Mouse (Mus musculus): Measurements from ENCODE around the gene Tekt1. TPM values are rescaled to one million over a fixed set of nuclear protein-coding genes. Genes with fewer than 3 reads are reported as not detected.
A peak's percentile ranks its signal among the peaks of the same experiment; 100 is the strongest.

The Tekt1 gene
- polyA plus RNA-seq, 1 experiment from 2014 or later = 0.19 TPM

DNA sequence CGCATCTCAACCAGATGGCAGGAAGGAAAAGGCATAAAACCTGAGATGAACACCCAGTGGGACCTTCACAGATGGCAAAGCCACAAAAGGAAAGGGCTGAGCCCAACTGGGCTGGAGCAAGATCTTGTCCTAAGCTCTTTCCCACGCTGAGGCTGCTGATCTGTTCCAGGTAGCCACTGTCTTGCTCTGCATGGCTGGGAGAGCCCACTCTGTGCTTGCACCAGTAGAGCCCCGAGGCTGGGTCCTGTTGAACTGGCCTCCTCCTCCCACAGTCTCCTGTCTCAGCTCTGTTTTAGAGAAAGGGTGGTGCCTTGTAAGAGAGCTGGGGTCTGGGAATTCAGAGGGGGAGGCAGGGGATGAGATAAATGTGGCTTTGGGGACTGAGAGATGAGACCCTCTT is 44.8 kb upstream of the Tekt1 start:
- Histone ChIP-seq H3K36me3 (ENCODE audit: control insufficient read depth, insufficient read depth, low read length) (peaks cover 31% of the 10 kb centered on the region), H3K9me3 (ENCODE audit: control insufficient read depth, low read length) (no peaks in the 10 kb centered on the region), H3K4me3 (ENCODE audit: control insufficient read depth in 1 of 2, insufficient read depth in 1 of 2, low read depth in 1 of 2, low read length in 2 of 2) (peak overlapping the region; percentile 31 to 93), H3K27ac (replicated peaks in 1 of 2; ENCODE audit: control insufficient read depth in 1 of 2, insufficient read depth in 1 of 2, low read depth in 2 of 2, low read length in 2 of 2) (peak overlapping the region; percentile 95 to 96), H3K27me3 (ENCODE audit: control insufficient read depth, insufficient read depth, low read length) (no peaks in the 10 kb centered on the region), H3K9ac (ENCODE audit: low read length) (peak overlapping the region; percentile 67), H3K4me2 (ENCODE audit: low read length) (peak overlapping the region; percentile 73), H3K4me1 (ENCODE audit: control insufficient read depth in 2 of 2, insufficient read depth in 2 of 2, low read length in 2 of 2) (peaks cover 60 to 73% of the 10 kb centered on the region in 2 experiments)
- ATAC-seq (ENCODE audit: insufficient number of reproducible peaks, insufficient read depth, low FRiP score, low read depth) = no peak
- 3% methylated on average over 3 of the region's 3 CpGs for WGBS

DNA sequence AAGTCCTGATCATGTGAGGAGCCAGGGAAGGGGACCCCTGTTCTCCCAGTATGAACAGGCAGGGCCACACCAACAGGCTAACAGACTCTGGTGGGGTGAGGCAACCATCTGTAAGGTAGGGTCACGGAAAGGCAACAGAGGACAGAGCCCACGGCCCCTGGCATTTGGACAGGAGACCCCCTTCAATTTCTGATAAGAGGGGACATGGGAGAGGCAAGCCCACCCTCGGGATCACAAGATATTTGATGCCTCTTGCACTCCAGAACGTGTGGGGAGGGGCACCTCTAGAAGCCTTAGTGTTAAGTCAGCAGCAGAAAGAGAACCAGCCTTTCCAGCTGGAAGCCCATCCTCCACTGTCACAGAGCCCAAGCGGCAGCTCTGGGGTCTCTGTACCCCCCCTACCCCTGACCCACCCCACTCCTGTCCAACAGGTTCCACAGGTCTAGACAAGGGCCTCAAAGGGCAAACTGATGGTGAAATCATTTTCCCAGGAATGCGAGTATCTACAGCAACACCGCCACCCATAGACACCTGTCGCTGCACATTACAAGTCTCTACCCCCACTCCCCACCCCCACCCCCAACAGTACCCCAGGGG is 43.9 kb upstream of the Tekt1 start:
- 26% methylated on average over 8 of the region's 8 CpGs for WGBS
- H3K27ac ChIP-seq (replicated peaks in 1 of 2; ENCODE audit: control insufficient read depth in 1 of 2, insufficient read depth in 1 of 2, low read depth in 2 of 2, low read length in 2 of 2) = peak overlapping the region; percentile 4 to 96; a peak in 3 of 4 replicates
- H3K4me3 ChIP-seq (ENCODE audit: control insufficient read depth in 1 of 2, insufficient read depth in 1 of 2, low read depth in 1 of 2, low read length in 2 of 2) = peak overlapping the region in 1 of 2 experiments; percentile 93; a peak in 2 of 4 replicates
- H3K9me3 ChIP-seq (ENCODE audit: control insufficient read depth, low read length) = no peaks in the 10 kb centered on the region
- no peak for ATAC-seq (ENCODE audit: insufficient number of reproducible peaks, insufficient read depth, low FRiP score, low read depth)
- H3K27me3 ChIP-seq (ENCODE audit: control insufficient read depth, insufficient read depth, low read length) = no peaks in the 10 kb centered on the region
- H3K4me2 ChIP-seq (ENCODE audit: low read length) = peak overlapping the region; percentile 73
- H3K9ac ChIP-seq (ENCODE audit: low read length) = peak overlapping the region; percentile 67
- peaks cover 59 to 77% of the 10 kb centered on the region in 2 experiments for H3K4me1 ChIP-seq (ENCODE audit: control insufficient read depth in 2 of 2, insufficient read depth in 2 of 2, low read length in 2 of 2)
- H3K36me3 ChIP-seq (ENCODE audit: control insufficient read depth, insufficient read depth, low read length) = peaks cover 40% of the 10 kb centered on the region

DNA sequence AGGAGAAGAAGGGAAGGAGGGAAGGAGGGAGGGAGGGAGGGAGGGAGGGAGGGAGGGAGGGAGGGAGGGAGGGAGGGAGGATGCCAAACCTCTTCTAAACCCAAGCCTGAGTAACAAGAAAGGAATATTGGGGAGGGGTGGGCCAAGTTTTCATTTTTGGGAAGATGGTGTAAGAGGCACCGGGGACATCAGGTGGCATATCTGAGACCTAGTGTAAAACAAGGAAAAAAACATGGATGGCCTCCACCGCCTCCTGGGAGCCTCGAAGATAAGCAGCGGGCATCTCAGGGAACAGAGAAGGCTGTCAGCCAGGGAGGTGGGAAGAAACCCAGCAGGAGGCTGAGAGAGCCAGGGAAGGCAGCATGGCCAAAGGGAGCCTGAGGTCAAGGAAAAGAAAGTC is 43.3 kb upstream of the Tekt1 start:
- 21% methylated on average over 4 of the region's 4 CpGs for WGBS
- Histone ChIP-seq H3K36me3 (ENCODE audit: control insufficient read depth, insufficient read depth, low read length) (peaks cover 47% of the 10 kb centered on the region), H3K4me2 (ENCODE audit: low read length) (peak overlapping the region; percentile 73), H3K4me3 (ENCODE audit: control insufficient read depth in 1 of 2, insufficient read depth in 1 of 2, low read depth in 1 of 2, low read length in 2 of 2) (no peak overlapping the region), H3K9ac (ENCODE audit: low read length) (peak overlapping the region; percentile 67), H3K27me3 (ENCODE audit: control insufficient read depth, insufficient read depth, low read length) (no peaks in the 10 kb centered on the region), H3K27ac (replicated peaks in 1 of 2; ENCODE audit: control insufficient read depth in 1 of 2, insufficient read depth in 1 of 2, low read depth in 2 of 2, low read length in 2 of 2) (peak overlapping the region; percentile 4 to 96; a peak in 3 of 4 replicates), H3K9me3 (ENCODE audit: control insufficient read depth, low read length) (no peaks in the 10 kb centered on the region), H3K4me1 (ENCODE audit: control insufficient read depth in 2 of 2, insufficient read depth in 2 of 2, low read length in 2 of 2) (peaks cover 59 to 77% of the 10 kb centered on the region in 2 experiments)
- ATAC-seq (ENCODE audit: insufficient number of reproducible peaks, insufficient read depth, low FRiP score, low read depth) = no peak

DNA sequence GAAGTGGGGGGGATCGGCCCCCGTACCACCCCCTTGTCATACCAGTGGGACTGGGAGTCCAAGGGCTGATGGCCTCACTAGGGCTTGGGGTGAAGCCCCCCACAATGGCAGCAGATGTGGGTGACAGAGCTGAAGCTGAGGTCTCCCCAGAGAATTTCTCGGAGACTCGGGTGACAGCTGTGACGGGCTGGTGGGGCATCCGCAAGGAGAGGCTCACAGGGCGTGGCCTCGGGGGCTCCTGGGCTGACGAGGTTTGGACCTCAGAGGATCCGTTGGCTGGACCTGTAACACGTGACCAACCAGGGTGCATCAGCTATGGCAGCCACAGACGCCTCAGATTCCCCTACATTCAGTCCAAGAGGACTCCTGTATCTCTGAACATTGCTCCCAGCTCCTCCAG is 40.7 kb upstream of the Tekt1 start:
- H3K36me3 ChIP-seq (ENCODE audit: control insufficient read depth, insufficient read depth, low read length) = peaks cover 72% of the 10 kb centered on the region
- 86% methylated on average over 12 of the region's 12 CpGs for WGBS

DNA sequence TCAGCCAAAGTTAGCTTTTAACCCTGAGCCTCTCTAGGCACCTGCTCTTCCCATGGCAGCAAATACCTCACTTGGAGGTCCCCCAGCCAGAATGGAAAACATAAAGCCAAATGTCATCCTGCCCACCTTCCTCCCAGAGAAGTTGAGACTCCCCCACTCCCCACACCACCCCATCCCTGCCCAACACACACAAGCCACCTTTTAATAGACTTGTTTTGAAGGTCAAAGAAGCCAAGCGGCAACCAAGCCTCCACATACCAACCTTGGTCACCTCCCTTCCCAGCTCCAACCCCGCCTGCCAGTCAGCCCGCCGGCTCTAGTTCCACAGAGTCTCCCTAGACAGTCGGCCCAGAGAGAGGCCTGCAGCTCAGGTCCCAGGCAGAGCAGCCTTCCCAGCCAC is 39.8 kb upstream of the Tekt1 start:
- Histone ChIP-seq H3K27me3 (ENCODE audit: control insufficient read depth, insufficient read depth, low read length) (no peaks in the 10 kb centered on the region), H3K9me3 (ENCODE audit: control insufficient read depth, low read length) (no peaks in the 10 kb centered on the region), H3K36me3 (ENCODE audit: control insufficient read depth, insufficient read depth, low read length) (peaks cover 78% of the 10 kb centered on the region), H3K4me3 (ENCODE audit: control insufficient read depth in 1 of 2, insufficient read depth in 1 of 2, low read depth in 1 of 2, low read length in 2 of 2) (no peak overlapping the region), H3K4me1 (ENCODE audit: control insufficient read depth in 2 of 2, insufficient read depth in 2 of 2, low read length in 2 of 2) (peaks cover 47 to 73% of the 10 kb centered on the region in 2 experiments), H3K4me2 (ENCODE audit: low read length) (no peak overlapping the region), H3K9ac (ENCODE audit: low read length) (peak overlapping the region; percentile 42; the same call in 1 of the 2 replicates), H3K27ac (replicated peaks in 1 of 2; ENCODE audit: control insufficient read depth in 1 of 2, insufficient read depth in 1 of 2, low read depth in 2 of 2, low read length in 2 of 2) (peak overlapping the region; percentile 7 to 35; a peak in 2 of 4 replicates)
- 32% methylated on average over 5 of the region's 5 CpGs for WGBS
- ATAC-seq (ENCODE audit: insufficient number of reproducible peaks, insufficient read depth, low FRiP score, low read depth) = no peak

More for the DNA sequence above, 40.7 kb upstream of the Tekt1 start:
- Histone ChIP-seq H3K9ac (ENCODE audit: low read length) (no peak overlapping the region), H3K4me2 (ENCODE audit: low read length) (no peak overlapping the region), H3K27me3 (ENCODE audit: control insufficient read depth, insufficient read depth, low read length) (no peaks in the 10 kb centered on the region), H3K4me3 (ENCODE audit: control insufficient read depth in 1 of 2, insufficient read depth in 1 of 2, low read depth in 1 of 2, low read length in 2 of 2) (no peak overlapping the region), H3K4me1 (ENCODE audit: control insufficient read depth in 2 of 2, insufficient read depth in 2 of 2, low read length in 2 of 2) (peaks cover 44 to 71% of the 10 kb centered on the region in 2 experiments), H3K9me3 (ENCODE audit: control insufficient read depth, low read length) (no peaks in the 10 kb centered on the region), H3K27ac (replicated peaks in 1 of 2; ENCODE audit: control insufficient read depth in 1 of 2, insufficient read depth in 1 of 2, low read depth in 2 of 2, low read length in 2 of 2) (no peak overlapping the region)
- ATAC-seq (ENCODE audit: insufficient number of reproducible peaks, insufficient read depth, low FRiP score, low read depth) = no peak

DNA sequence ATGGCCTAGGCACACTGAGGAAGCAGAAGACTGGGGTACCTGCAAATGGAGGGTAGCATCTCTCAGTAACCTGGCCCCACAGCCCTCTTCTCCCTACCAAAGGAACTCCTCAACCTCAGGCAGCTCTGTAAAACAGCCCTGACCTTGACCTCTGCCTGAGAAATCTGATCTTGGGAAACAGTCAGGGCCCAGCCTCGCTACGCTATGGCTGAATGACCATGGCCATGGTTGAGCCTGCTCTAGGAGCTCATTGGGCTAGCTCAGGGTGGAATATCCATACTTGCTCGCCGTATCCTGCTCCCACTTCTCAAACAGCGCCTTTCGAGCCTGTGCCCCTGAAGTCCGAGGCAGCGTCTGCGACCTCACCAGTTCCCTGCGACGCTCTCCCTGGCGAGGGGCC is 38.8 kb upstream of the Tekt1 start:
- H3K4me2 ChIP-seq (ENCODE audit: low read length) = no peak overlapping the region
- no peak overlapping the region for H3K9ac ChIP-seq (ENCODE audit: low read length)
- no peak overlapping the region for H3K27ac ChIP-seq (replicated peaks in 1 of 2; ENCODE audit: control insufficient read depth in 1 of 2, insufficient read depth in 1 of 2, low read depth in 2 of 2, low read length in 2 of 2)
- H3K27me3 ChIP-seq (ENCODE audit: control insufficient read depth, insufficient read depth, low read length) = no peaks in the 10 kb centered on the region
- WGBS = 88% methylated on average over 12 of the region's 12 CpGs
- H3K4me3 ChIP-seq (ENCODE audit: control insufficient read depth in 1 of 2, insufficient read depth in 1 of 2, low read depth in 1 of 2, low read length in 2 of 2) = no peak overlapping the region
- H3K9me3 ChIP-seq (ENCODE audit: control insufficient read depth, low read length) = no peaks in the 10 kb centered on the region
- H3K36me3 ChIP-seq (ENCODE audit: control insufficient read depth, insufficient read depth, low read length) = peaks cover 87% of the 10 kb centered on the region
- no peak for ATAC-seq (ENCODE audit: insufficient number of reproducible peaks, insufficient read depth, low FRiP score, low read depth)
- H3K4me1 ChIP-seq (ENCODE audit: control insufficient read depth in 2 of 2, insufficient read depth in 2 of 2, low read length in 2 of 2) = peaks cover 49 to 73% of the 10 kb centered on the region in 2 experiments

DNA sequence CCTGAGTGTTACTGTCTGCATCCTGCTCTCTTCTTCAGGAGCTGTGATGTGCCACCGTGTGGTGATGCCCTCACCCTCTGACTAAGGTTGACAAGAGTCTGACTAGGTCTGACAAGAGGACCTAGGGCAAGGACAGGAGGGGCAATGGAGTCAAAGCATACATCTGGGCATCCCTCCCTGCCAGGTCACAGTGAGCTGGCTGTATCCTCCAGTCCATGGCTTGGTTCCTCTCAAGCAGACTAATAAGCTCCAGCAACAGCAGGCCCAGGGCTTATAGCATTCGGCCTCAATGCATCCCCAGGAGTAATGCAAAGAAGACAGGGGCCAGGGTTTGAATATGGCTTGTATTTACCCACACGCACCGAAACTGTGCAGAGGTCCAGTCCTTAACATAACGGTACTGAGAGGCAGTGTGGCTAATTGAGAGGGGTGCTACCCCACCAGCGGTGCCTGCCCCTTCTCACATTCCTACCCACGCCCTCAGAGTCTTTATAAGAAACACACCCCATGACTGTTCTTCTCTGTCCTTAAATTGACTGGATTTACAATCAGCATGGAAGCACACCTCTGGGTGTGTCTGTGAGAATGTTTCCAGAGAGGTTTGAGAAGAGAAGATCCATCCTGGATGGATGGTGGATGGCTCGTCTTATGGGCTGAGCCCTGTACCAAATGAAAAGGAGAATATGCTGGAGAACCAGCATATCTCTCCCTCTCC is 35.7 kb upstream of the Tekt1 start:
- peak overlapping the region; percentile 81 to 90 for H3K27ac ChIP-seq (replicated peaks in 1 of 2; ENCODE audit: control insufficient read depth in 1 of 2, insufficient read depth in 1 of 2, low read depth in 2 of 2, low read length in 2 of 2)
- H3K4me2 ChIP-seq (ENCODE audit: low read length) = no peak overlapping the region
- peaks cover 50 to 74% of the 10 kb centered on the region in 2 experiments for H3K4me1 ChIP-seq (ENCODE audit: control insufficient read depth in 2 of 2, insufficient read depth in 2 of 2, low read length in 2 of 2)
- peak overlapping the region; percentile 31; the same call in 1 of the 2 replicates for H3K9ac ChIP-seq (ENCODE audit: low read length)
- no peaks in the 10 kb centered on the region for H3K27me3 ChIP-seq (ENCODE audit: control insufficient read depth, insufficient read depth, low read length)
- 76% methylated on average over 8 of the region's 8 CpGs for WGBS
- no peak overlapping the region for H3K4me3 ChIP-seq (ENCODE audit: control insufficient read depth in 1 of 2, insufficient read depth in 1 of 2, low read depth in 1 of 2, low read length in 2 of 2)
- peaks cover 90% of the 10 kb centered on the region for H3K36me3 ChIP-seq (ENCODE audit: control insufficient read depth, insufficient read depth, low read length)
- H3K9me3 ChIP-seq (ENCODE audit: control insufficient read depth, low read length) = no peaks in the 10 kb centered on the region
- no peak for ATAC-seq (ENCODE audit: insufficient number of reproducible peaks, insufficient read depth, low FRiP score, low read depth)

Data from heart, embryonic 14.5 days (tissue).